ENCODE assay signal across 10 mouse cellular contexts in the genomic region with DNA sequence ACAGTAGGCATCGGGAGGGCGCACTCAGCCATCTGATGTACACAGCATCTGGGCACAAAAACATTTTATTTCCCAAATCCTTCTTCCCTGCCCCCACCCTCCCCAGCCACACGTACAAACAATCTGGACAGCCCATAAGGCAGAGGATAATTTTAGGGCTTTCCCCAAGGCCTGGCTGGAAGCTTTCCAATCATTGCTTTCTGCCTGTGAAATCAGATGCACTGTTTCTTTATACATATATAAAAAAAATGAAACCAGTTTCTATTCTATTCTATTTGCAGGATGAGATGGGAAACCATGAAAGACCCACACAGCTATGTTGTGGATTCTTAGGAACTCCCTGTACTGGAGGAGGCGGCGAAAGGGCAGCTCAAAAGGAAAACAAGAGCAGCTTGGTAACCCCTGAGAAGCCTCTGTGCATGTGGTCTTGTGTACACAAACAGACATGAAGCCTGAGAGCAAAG. TPM values are rescaled to one million over a fixed set of nuclear protein-coding genes. Genes with fewer than 3 reads are reported as not detected.
DNase-seq lines count a peak whose midpoint lies in the region; ATAC-seq and TF ChIP-seq lines count a peak whose summit lies in the region.
"Had no signal": no experiment of that assay in that cellular context is flagged by ENCODE, and none has a peak within 500 bp of the region (broad histone marks: within the 10 kb centered on the region; RNA-seq: fewer than 3 reads in every experiment).

No protein-coding gene starts in this region.

- DNase-seq in hindbrain, embryonic 14.5 days (ENCODE audit: low spot score) = peak; percentile 42
- DNase-seq in embryonic facial prominence, embryonic 14.5 days (ENCODE audit: low spot score) = peak; percentile 59
- peak; percentile 36 to 62 for DNase-seq in left cerebral cortex, adult 2 months (ENCODE audit: extremely low spot score in 1 of 2, low spot score in 2 of 2)
- peak; percentile 87 to 91 for DNase-seq in right cerebral cortex, postnatal 10 days (ENCODE audit: low spot score in 2 of 2)
- DNase-seq in kidney, adult 11 months = no peak
- DNase-seq in urinary bladder, adult 18-20 months (ENCODE audit: low spot score in 2 of 2) = no peak
- no peak for DNase-seq in adrenal gland, adult 2 months
- DNase-seq: gastrocnemius, postnatal 36 days had no signal

- H3K27me3 ChIP-seq in hindbrain, embryonic 14.5 days (ENCODE audit: control insufficient read depth, insufficient read depth, low read length) = no peaks in the 10 kb centered on the region
- H3K27me3 ChIP-seq in hindbrain, embryonic 12.5 days = no peaks in the 10 kb centered on the region
- H3K27me3 ChIP-seq in embryonic facial prominence, embryonic 14.5 days (replicated peaks; ENCODE audit: control insufficient read depth, insufficient read depth, low read length) = no peaks in the 10 kb centered on the region
- H3K27me3 ChIP-seq: CH12.LX had no signal

- no peaks in the 10 kb centered on the region for H3K36me3 ChIP-seq in hindbrain, embryonic 14.5 days (replicated peaks; ENCODE audit: control insufficient read depth, insufficient read depth)
- no peaks in the 10 kb centered on the region for H3K36me3 ChIP-seq in hindbrain, embryonic 12.5 days
- no peaks in the 10 kb centered on the region for H3K36me3 ChIP-seq in embryonic facial prominence, embryonic 14.5 days (ENCODE audit: control insufficient read depth, insufficient read depth, low read length)

- peak overlapping the region; percentile 27 for H3K4me2 ChIP-seq in hindbrain, embryonic 14.5 days (replicated peaks)
- no peak overlapping the region for H3K4me2 ChIP-seq in hindbrain, embryonic 12.5 days (replicated peaks)
- H3K4me2 ChIP-seq in embryonic facial prominence, embryonic 14.5 days (ENCODE audit: low read depth, low read length) = peak overlapping the region; percentile 23; the same call in 1 of the 2 replicates

- intact Hi-C loops in left cerebral cortex, adult 2 months (cut with DNase I) = loop anchor here (5.0 kb wide), 1 partner anchor 468 kb away; no protein-coding TSS in a partner anchor

- TF ChIP-seq CTCF in left cerebral cortex, adult 2 months (IDR thresholded peaks at IDR 0.05) = no peak

- 53% methylated on average over 5 of the region's 5 CpGs for whole genome bisulfite sequencing in hindbrain, embryonic 14.5 days
- WGBS in hindbrain, embryonic 12.5 days = 52% methylated on average over 5 of the region's 5 CpGs
- WGBS in embryonic facial prominence, embryonic 14.5 days = 41% methylated on average over 5 of the region's 5 CpGs

- peaks cover 14% of the 10 kb centered on the region for H3K4me1 ChIP-seq in hindbrain, embryonic 14.5 days (replicated peaks; ENCODE audit: control insufficient read depth, insufficient read depth, low read length)
- H3K4me1 ChIP-seq in hindbrain, embryonic 12.5 days = peaks cover 12% of the 10 kb centered on the region
- H3K4me1 ChIP-seq in embryonic facial prominence, embryonic 14.5 days (ENCODE audit: control insufficient read depth, insufficient read depth, low read length) = peaks cover 8% of the 10 kb centered on the region

- no peak; the same call in 1 of the 2 replicates for ATAC-seq in hindbrain, embryonic 14.5 days (ENCODE audit: low FRiP score)
- no peak for ATAC-seq in hindbrain, embryonic 12.5 days (ENCODE audit: low FRiP score)
- no peak for ATAC-seq in embryonic facial prominence, embryonic 14.5 days (ENCODE audit: low read depth)

- H3K4me3 ChIP-seq in hindbrain, embryonic 14.5 days (replicated peaks; ENCODE audit: low read length) = no peak overlapping the region
- no peak overlapping the region for H3K4me3 ChIP-seq in hindbrain, embryonic 12.5 days
- H3K4me3 ChIP-seq in embryonic facial prominence, embryonic 14.5 days (ENCODE audit: low read depth, low read length) = no peak overlapping the region
- H3K4me3 ChIP-seq in left cerebral cortex, adult 2 months = no peak overlapping the region

- no peaks in the 10 kb centered on the region for H3K9me3 ChIP-seq in hindbrain, embryonic 14.5 days (ENCODE audit: control insufficient read depth, low read length)
- H3K9me3 ChIP-seq in hindbrain, embryonic 12.5 days (replicated peaks) = no peaks in the 10 kb centered on the region
- H3K9me3 ChIP-seq in embryonic facial prominence, embryonic 14.5 days (ENCODE audit: control insufficient read depth, low read length) = no peaks in the 10 kb centered on the region

- 0 out of 2 replicates have a peak overlapping the region, but pooled peaks have one; percentile 13 for H3K9ac ChIP-seq in hindbrain, embryonic 14.5 days
- no peak overlapping the region for H3K9ac ChIP-seq in hindbrain, embryonic 12.5 days
- H3K9ac ChIP-seq in embryonic facial prominence, embryonic 14.5 days (ENCODE audit: low read depth, low read length) = no peak overlapping the region

- H3K27ac ChIP-seq in hindbrain, embryonic 14.5 days = peak overlapping the region; percentile 62
- no peak overlapping the region for H3K27ac ChIP-seq in hindbrain, embryonic 12.5 days
- no peak overlapping the region for H3K27ac ChIP-seq in embryonic facial prominence, embryonic 14.5 days (replicated peaks; ENCODE audit: low read depth, low read length)
- peak overlapping the region; percentile 47 for H3K27ac ChIP-seq in left cerebral cortex, adult 2 months

RNA-seq across cellular contexts. Expression of a gene that starts 13.6 kb away (rescaled TPM):
- 47.5 and 51.5 TPM in 2 replicates for polyA plus RNA-seq in hindbrain, embryonic 14.5 days (2014; fragmentation: Nextera tagmentation; extraction: Ambion mirVana)
- polyA plus RNA-seq in hindbrain, embryonic 12.5 days (2016; fragmentation: Nextera tagmentation; extraction: Ambion mirVana) = 25.9 and 30.5 TPM in 2 replicates
- polyA plus RNA-seq in embryonic facial prominence, embryonic 14.5 days (2014; fragmentation: Nextera tagmentation; extraction: Ambion mirVana) = 6.5 and 7.1 TPM in 2 replicates
- 10 to 100 TPM; 65.7 to 88.8 TPM for total RNA-seq in left cerebral cortex, adult 2 months (2021)
- total RNA-seq in adrenal gland, adult 2 months (2021) = 10 to 100 TPM in 1 of 2 experiments, 1 to 10 TPM in 1; 9.1 to 11.4 TPM
- 2.2 and 2.9 TPM in 2 replicates for polyA plus RNA-seq in adrenal gland, adult 2 months (2012; rRNA removed)

Comparison
In these comparisons a context has a peak if more than half of its experiments do, and no peak if none do; other contexts are left out.
1. H3K27ac ChIP-seq: peak in hindbrain, embryonic 14.5 days (single experiment) and left cerebral cortex, adult 2 months (single experiment); none in hindbrain, embryonic 12.5 days (single experiment) and embryonic facial prominence, embryonic 14.5 days (single experiment).
2. DNase-seq: peak in hindbrain, embryonic 14.5 days (single experiment), embryonic facial prominence, embryonic 14.5 days (single experiment), left cerebral cortex, adult 2 months (2 of 2) and right cerebral cortex, postnatal 10 days (2 of 2); none in kidney, adult 11 months (single experiment), urinary bladder, adult 18-20 months (0 of 2) and adrenal gland, adult 2 months (single experiment).